Mouse (Mus musculus) CH12.LX (cell line): Measurements from ENCODE around the gene Sgca. TPM values are rescaled to one million over a fixed set of nuclear protein-coding genes. Genes with fewer than 3 reads are reported as not detected.

Experiments
- DNase-seq: peaks from one replicate; pipeline ENCODE4 v3.0.0-alpha.2; 2013; ENCODE audit errors: extremely low read depth
- H3K27ac ChIP-seq: 2 replicates; pipeline ENCODE4 v1.5.1; 2012; ENCODE audit warnings: low read depth, mild to moderate bottlenecking, control low read depth, moderate library complexity; ENCODE audit not compliant: insufficient read depth
- H3K27me3 ChIP-seq: replicated peaks from 2 replicates; pipeline ENCODE3; 2012; ENCODE audit warnings: inconsistent platforms
- H3K36me3 ChIP-seq, 2 experiments: replicated peaks in 1 of 2; 2 replicates each; pipeline versions ENCODE3 to v1.6.1; 2012; ENCODE audit warnings: inconsistent platforms in 1 of 2, low read length in 1 of 2, mild to moderate bottlenecking in 1 of 2, mixed read lengths in 1 of 2, moderate library complexity in 1 of 2; ENCODE audit not compliant: control insufficient read depth in 1 of 2, insufficient read depth in 1 of 2
- H3K4me1 ChIP-seq, 2 experiments: 2 replicates each; pipeline ENCODE4 v1.6.1; 2012; ENCODE audit warnings: inconsistent platforms in 1 of 2, moderate library complexity in 1 of 2; ENCODE audit not compliant: insufficient read depth in 2 of 2, control insufficient read depth in 1 of 2
- H3K4me2 ChIP-seq: 2 replicates; pipeline ENCODE4 v1.6.1; 2012; ENCODE audit warnings: low read depth, mild to moderate bottlenecking, control low read depth; ENCODE audit not compliant: poor library complexity, insufficient read depth, severe bottlenecking
- H3K4me3 ChIP-seq, 3 experiments: fragments of 150-350 bp in 1 of 3; sonication (generic) in 1 of 3; replicated peaks in 1 of 3; 2 replicates each; pipeline versions ENCODE3 to v1.5.1; 2011 to 2012; ENCODE audit warnings: low read depth in 2 of 3, low read length in 2 of 3, mild to moderate bottlenecking in 2 of 3, moderate library complexity in 2 of 3, control low read depth in 1 of 3, improper control_type of control experiment in 1 of 3, inconsistent platforms in 1 of 3, mixed read lengths in 1 of 3; ENCODE audit not compliant: poor library complexity in 1 of 3
- H3K79me2 ChIP-seq: replicated peaks from 2 replicates; pipeline ENCODE4 v1.6.1; 2012; ENCODE audit warnings: mild to moderate bottlenecking, moderate library complexity; ENCODE audit not compliant: control insufficient read depth, poor library complexity, insufficient read depth, severe bottlenecking; ENCODE audit errors: extremely low read depth
- H3K9ac ChIP-seq: 2 replicates; pipeline ENCODE4 v1.6.1; 2012; ENCODE audit warnings: low read depth, mild to moderate bottlenecking, control low read depth, moderate library complexity; ENCODE audit not compliant: insufficient read depth
- H3K9me3 ChIP-seq: replicated peaks from 2 replicates; pipeline ENCODE3; 2012; ENCODE audit warnings: low read length, inconsistent platforms, mixed read lengths
- BHLHE40 ChIP-seq: IDR thresholded peaks from 2 replicates; pipeline ENCODE4 v1.6.1; 2011; ENCODE audit warnings: mild to moderate bottlenecking, low read depth, low read length, improper control_type of control experiment
- CTCF ChIP-seq, 2 experiments: IDR thresholded peaks in 1 of 2; conservative IDR thresholded peaks in 1 of 2; 2 replicates each; pipeline ENCODE4 v1.5.1; 2011 to 2012; ENCODE audit warnings: low read depth in 2 of 2, low read length in 2 of 2, improper control_type of control experiment in 1 of 2, inconsistent platforms in 1 of 2, mild to moderate bottlenecking in 1 of 2, moderate library complexity in 1 of 2
- E2F4 ChIP-seq: IDR thresholded peaks from 2 replicates; pipeline ENCODE4 v1.6.1; 2011; ENCODE audit warnings: low read depth, low read length, improper control_type of control experiment; ENCODE audit not compliant: insufficient replicate concordance
- ELF1 ChIP-seq: IDR thresholded peaks from 2 replicates; pipeline ENCODE4 v1.6.1; 2014; ENCODE audit warnings: low read depth, mild to moderate bottlenecking, inconsistent platforms, low read length, improper control_type of control experiment
- ETS1 ChIP-seq: conservative IDR thresholded peaks from 2 replicates; pipeline ENCODE4 v1.6.1; 2012; ENCODE audit warnings: low read depth, mild to moderate bottlenecking, inconsistent platforms, low read length, improper control_type of control experiment, moderate library complexity
- GABPA ChIP-seq: IDR thresholded peaks from 2 replicates; pipeline ENCODE4 v1.6.1; 2012; ENCODE audit warnings: low read depth, low read length, improper control_type of control experiment, inconsistent platforms; ENCODE audit not compliant: insufficient replicate concordance
- JUN ChIP-seq: IDR thresholded peaks from 2 replicates; pipeline ENCODE4 v1.6.1; 2011; ENCODE audit warnings: low read depth, mild to moderate bottlenecking, low read length, improper control_type of control experiment, moderate library complexity; ENCODE audit not compliant: insufficient read depth
- MAX ChIP-seq: IDR thresholded peaks from 2 replicates; pipeline ENCODE4 v1.6.1; 2011; ENCODE audit warnings: low read length, improper control_type of control experiment
- MXI1 ChIP-seq: IDR thresholded peaks from 2 replicates; pipeline ENCODE4 v1.6.1; 2011; ENCODE audit warnings: mild to moderate bottlenecking, low read depth, low read length, improper control_type of control experiment
- MYC ChIP-seq: IDR thresholded peaks from 2 replicates; pipeline ENCODE4 v1.6.1; 2011; ENCODE audit warnings: low read depth, mild to moderate bottlenecking, improper control_type of control experiment, low read length
- PAX5 ChIP-seq: IDR thresholded peaks from 2 replicates; pipeline ENCODE4 v1.6.1; 2012; ENCODE audit warnings: low read length, inconsistent platforms, mixed read lengths
- POLR2AphosphoS2 ChIP-seq: IDR thresholded peaks from 2 replicates; pipeline ENCODE4 v1.6.1; 2011; ENCODE audit warnings: low read depth, low read length, improper control_type of control experiment
- RCOR1 ChIP-seq: conservative IDR thresholded peaks from 2 replicates; pipeline ENCODE4 v1.6.1; 2012; ENCODE audit warnings: low read depth, mild to moderate bottlenecking, inconsistent platforms, low read length, improper control_type of control experiment
- SMC3 ChIP-seq: IDR thresholded peaks from 2 replicates; pipeline ENCODE4 v1.6.1; 2011; ENCODE audit warnings: low read depth, low read length, improper control_type of control experiment
- TCF12 ChIP-seq: IDR thresholded peaks from 2 replicates; pipeline ENCODE4 v1.6.1; 2014; ENCODE audit warnings: low read depth, mild to moderate bottlenecking, inconsistent platforms, low read length, improper control_type of control experiment
- UBTF ChIP-seq: IDR thresholded peaks from 2 replicates; pipeline ENCODE4 v1.6.1; 2012; ENCODE audit warnings: low read depth, mild to moderate bottlenecking, inconsistent platforms, low read length, improper control_type of control experiment, moderate library complexity
- USF1 ChIP-seq: IDR thresholded peaks from 2 replicates; pipeline ENCODE4 v1.6.1; 2014; ENCODE audit warnings: low read depth, mild to moderate bottlenecking, inconsistent platforms, low read length, improper control_type of control experiment
- USF2 ChIP-seq: conservative IDR thresholded peaks from 2 replicates; pipeline ENCODE4 v1.6.1; 2011; ENCODE audit warnings: low read depth, low read length, improper control_type of control experiment
- ZC3H11A ChIP-seq: IDR thresholded peaks from 2 replicates; pipeline ENCODE4 v1.6.1; 2012; ENCODE audit warnings: low read depth, mild to moderate bottlenecking, inconsistent platforms, low read length, improper control_type of control experiment
- dilution Hi-C: fragments of 300-500 bp; cut with MboI; formaldehyde crosslinking; loops from 2 replicates; pipeline ENCODE4 v1.14.3; 2020; ENCODE audit warnings: low sequenced_read_pairs; ENCODE audit not compliant: extremely low pct_unique_long_range_greater_than_20kb, extremely low pct_ligation_motif_present
- in situ Hi-C: fragments of 300-500 bp; cut with MboI; formaldehyde crosslinking; loops from 3 replicates; pipeline ENCODE4 v1.14.3; 2019; ENCODE audit warnings: low sequenced_read_pairs, low pct_ligation_motif_present, low pct_unique_long_range_greater_than_20kb, mixed read lengths
- polyA plus RNA-seq: library from polyadenylated mRNA; unstranded; fragments of >175 nt; gene quantifications from 2 replicates; pipeline ENCODE4 v1.2.1, GENCODE M21; 2012; ENCODE audit warnings: low read depth; ENCODE audit not compliant: insufficient read length
- total RNA-seq, 2 experiments: library from RNA; depleted of rRNA; stranded (reverse); fragments of 300-350 nt in 1 of 2; fragments of >200 nt in 1 of 2; gene quantifications; 2 replicates each; pipeline ENCODE4 v1.2.3; 2012 to 2014

The Sgca gene
- total and polyA plus RNA-seq, 3 experiments: 0.08 to 0.39 TPM; not detected in 1

GRCm38 (mm10) chr11:95012487-95012886, 36.4 kb upstream of the Sgca start:
- in situ Hi-C loops (no loop called here), dilution Hi-C loops (no loop called here)
- Histone ChIP-seq H3K4me1 (peaks cover 2 to 5% of the 10 kb centered on the region in 2 experiments; a peak in 2 of 4 replicates), H3K9me3 (peaks cover 4% of the 10 kb centered on the region), H3K4me3 (no peak overlapping the region), H3K9ac (no peak overlapping the region), H3K79me2 (no peaks in the 10 kb centered on the region), H3K27me3 (peaks cover 91% of the 10 kb centered on the region), H3K4me2 (no peak overlapping the region), H3K27ac (no peak overlapping the region), H3K36me3 (no peaks in the 10 kb centered on the region)
- no peak for TF ChIP-seq BHLHE40
- no peak for TF ChIP-seq CTCF (conservative IDR thresholded peaks at IDR 0.05 in 1 of 2, IDR thresholded peaks at IDR 0.05 in 1 of 2; ENCODE audit: low read depth in 2 of 2, low read length in 2 of 2)
- no peak for TF ChIP-seq E2F4
- no peak for TF ChIP-seq POLR2AphosphoS2
- no peak for DNase-seq

- in situ Hi-C loops (no loop called here), dilution Hi-C loops (no loop called here)
- TF ChIP-seq MAX (no peak), E2F4 (no peak), RCOR1 (no peak), USF1 (no peak), UBTF (no peak), GABPA (no peak), ETS1 (no peak), MYC (no peak), PAX5 (no peak), USF2 (no peak), POLR2AphosphoS2 (no peak), ELF1 (no peak), CTCF (conservative IDR thresholded peaks at IDR 0.05 in 1 of 2, IDR thresholded peaks at IDR 0.05 in 1 of 2; ENCODE audit: low read depth in 2 of 2, low read length in 2 of 2) (no peak), BHLHE40 (no peak), JUN (no peak), TCF12 (no peak), SMC3 (no peak), ZC3H11A (no peak), MXI1 (no peak)
- no peaks in the 10 kb centered on the region for H3K79me2 ChIP-seq
- H3K4me3 ChIP-seq: no peak overlapping the region
- H3K36me3 ChIP-seq: no peaks in the 10 kb centered on the region
- no peak overlapping the region for H3K27ac ChIP-seq
- H3K9ac ChIP-seq: no peak overlapping the region
- H3K27me3 ChIP-seq: peaks cover 87% of the 10 kb centered on the region
- H3K4me2 ChIP-seq: no peak overlapping the region
- peaks cover 4% of the 10 kb centered on the region for H3K9me3 ChIP-seq
- H3K4me1 ChIP-seq: peaks cover 2 to 7% of the 10 kb centered on the region in 2 experiments; a peak in 2 of 4 replicates
- DNase-seq: no peak
Observed at GRCm38 (mm10) chr11:95012075-95012474, 35.9 kb upstream of the Sgca start.
